9 mouse cellular contexts compared by ENCODE assay signal in genomic region chr10:78470582-78471313, GRCm38 (mm10). TPM values are rescaled to one million over a fixed set of nuclear protein-coding genes. Genes with fewer than 3 reads are reported as not detected.
DNase-seq lines count a peak whose midpoint lies in the region; ATAC-seq and TF ChIP-seq lines count a peak whose summit lies in the region.
"Had no signal": no experiment of that assay in that cellular context is flagged by ENCODE, and none has a peak within 500 bp of the region (broad histone marks: within the 10 kb centered on the region; RNA-seq: fewer than 3 reads in every experiment).

No protein-coding gene starts in this region.

- H3K9me3 ChIP-seq in kidney, postnatal 0 days (replicated peaks; ENCODE audit: low read length) = no peaks in the 10 kb centered on the region
- no peaks in the 10 kb centered on the region for H3K9me3 ChIP-seq in forebrain, embryonic 16.5 days (ENCODE audit: control insufficient read depth, low read length)

- no peak overlapping the region for H3K9ac ChIP-seq in kidney, postnatal 0 days (ENCODE audit: low read depth, low read length)
- 0 out of 2 replicates have a peak overlapping the region, but pooled peaks have one; percentile 17 for H3K9ac ChIP-seq in forebrain, embryonic 16.5 days (replicated peaks; ENCODE audit: low read depth, low read length)

- H3K4me3 ChIP-seq in kidney, postnatal 0 days (replicated peaks; ENCODE audit: low read depth, low read length) = no peak overlapping the region
- H3K4me3 ChIP-seq in forebrain, embryonic 16.5 days (replicated peaks; ENCODE audit: low read length) = no peak overlapping the region
- no peak overlapping the region for H3K4me3 ChIP-seq in macrophage (ENCODE audit: inconsistent target)

- DNase-seq in kidney, postnatal 0 days (ENCODE audit: low spot score) = peak; percentile 53
- DNase-seq in kidney, postnatal 25 days = no peak
- peak; percentile 82 for DNase-seq in brain, adult 2 months (ENCODE audit: low read depth, low spot score)
- no peak for DNase-seq in thymus, postnatal 0 days (ENCODE audit: low spot score)
- no peak for DNase-seq in gastrocnemius, postnatal 14 days

- H3K4me1 ChIP-seq in kidney, postnatal 0 days (replicated peaks; ENCODE audit: insufficient read depth, low read length) = no peaks in the 10 kb centered on the region
- peaks cover 5% of the 10 kb centered on the region for H3K4me1 ChIP-seq in forebrain, embryonic 16.5 days (replicated peaks; ENCODE audit: control insufficient read depth, insufficient read depth, low read length)

- no peak overlapping the region for H3K4me2 ChIP-seq in kidney, postnatal 0 days (ENCODE audit: low read length)
- H3K4me2 ChIP-seq in forebrain, embryonic 16.5 days (ENCODE audit: low read length) = peak overlapping the region; percentile 31

- intact Hi-C loops in gastrocnemius, postnatal 14 days (cut with DNase I; ENCODE audit: low total_unique reads) = no loop called here

- no peaks in the 10 kb centered on the region for H3K79me2 ChIP-seq in macrophage (ENCODE audit: inconsistent target)

- WGBS in kidney, postnatal 0 days = 28% methylated on average over 15 of the region's 15 CpGs
- 15% methylated on average over 15 of the region's 15 CpGs for WGBS in forebrain, embryonic 16.5 days
- WGBS in macrophage (ENCODE audit: missing documents) = 30% methylated on average over 15 of the region's 15 CpGs

- TF ChIP-seq CTCF in kidney, postnatal 0 days (IDR thresholded peaks at IDR 0.05; ENCODE audit: low read depth) = no peak

- H3K27me3 ChIP-seq in kidney, postnatal 0 days (ENCODE audit: insufficient read depth, low read length) = no peaks in the 10 kb centered on the region
- no peaks in the 10 kb centered on the region for H3K27me3 ChIP-seq in forebrain, embryonic 16.5 days (replicated peaks; ENCODE audit: control insufficient read depth, insufficient read depth, low read length)

- 0 out of 2 replicates have a peak overlapping the region, but pooled peaks have one; percentile 38 for H3K27ac ChIP-seq in kidney, postnatal 0 days
- no peak overlapping the region for H3K27ac ChIP-seq in forebrain, embryonic 16.5 days (ENCODE audit: low read length)
- H3K27ac ChIP-seq in macrophage = peak overlapping the region; percentile 87

- ATAC-seq in kidney, postnatal 0 days (replicated peaks; ENCODE audit: low FRiP score, low read depth) = peak; percentile 8; the same call in 1 of the 2 replicates
- no peak; the same call in 1 of the 2 replicates for ATAC-seq in forebrain, embryonic 16.5 days
- ATAC-seq in CD4-positive, CD25-positive, alpha-beta regulatory T cell, adult 4 months = no peak

- H3K36me3 ChIP-seq in kidney, postnatal 0 days (ENCODE audit: insufficient read depth, low read length) = no peaks in the 10 kb centered on the region
- H3K36me3 ChIP-seq in forebrain, embryonic 16.5 days (ENCODE audit: control insufficient read depth, insufficient read depth) = no peaks in the 10 kb centered on the region
- no peaks in the 10 kb centered on the region for H3K36me3 ChIP-seq in macrophage (ENCODE audit: inconsistent target)

RNA-seq across cellular contexts. Expression of gene Pdxk, which starts 6.0 kb away (rescaled TPM):
- 24.0 and 25.2 TPM in 2 replicates for polyA plus RNA-seq in kidney, postnatal 0 days (2015; fragmentation: Nextera tagmentation; extraction: Ambion mirVana)
- polyA plus RNA-seq in forebrain, embryonic 16.5 days (2015; fragmentation: Nextera tagmentation; extraction: Ambion mirVana) = 16.7 and 23.0 TPM in 2 replicates
- 100 to 1,000 TPM in 5 of 26 experiments, 10 to 100 TPM in 18, 1 to 10 TPM in 3; 5.2 to 163 (median 28.1) TPM for total RNA-seq in macrophage (2018; cell fraction: chromatin; rRNA removed)
- 100 to 1,000 TPM in 25 of 26 experiments, 10 to 100 TPM in 1; 79.3 to 334 (median 151) TPM for total RNA-seq in macrophage (2018; cell fraction: cytosol; rRNA removed)
- total RNA-seq in macrophage (2018; cell fraction: nucleus; rRNA removed) = 100 to 1,000 TPM in 9 of 26 experiments, 10 to 100 TPM in 17; 27.6 to 223 (median 87.2) TPM
- polyA plus RNA-seq in macrophage (2018) = 172 to 209 TPM (median 200 TPM) in 3 replicates
- 10 to 100 TPM in 1 of 2 experiments, 1 to 10 TPM in 1; 8.9 to 16.5 TPM for polyA plus RNA-seq in CD4-positive, CD25-positive, alpha-beta regulatory T cell, adult 4 months (2017; shearing (Covaris generic))
- polyA plus RNA-seq in thymus, postnatal 0 days (2015; fragmentation: Nextera tagmentation; extraction: Ambion mirVana) = 16.4 and 17.9 TPM in 2 replicates
- total RNA-seq in gastrocnemius, postnatal 14 days (2021) = 1 to 10 TPM; 4.8 to 6.2 TPM

RNA-seq across cellular contexts. Expression of gene Cstb, which starts 45.3 kb away (rescaled TPM):
- 402 and 433 TPM in 2 replicates for polyA plus RNA-seq in kidney, postnatal 0 days (2015; fragmentation: Nextera tagmentation; extraction: Ambion mirVana)
- polyA plus RNA-seq in forebrain, embryonic 16.5 days (2015; fragmentation: Nextera tagmentation; extraction: Ambion mirVana) = 96.6 and 117 TPM in 2 replicates
- 10 to 100 TPM; 13.6 to 78.0 (median 27.4) TPM for total RNA-seq in macrophage (2018; cell fraction: chromatin; rRNA removed)
- 1,000 to 10,000 TPM; 1,179 to 1,787 (median 1,377) TPM for total RNA-seq in macrophage (2018; cell fraction: cytosol; rRNA removed)
- total RNA-seq in macrophage (2018; cell fraction: nucleus; rRNA removed) = 100 to 1,000 TPM in 24 of 26 experiments, 10 to 100 TPM in 2; 88.7 to 281 (median 189) TPM
- polyA plus RNA-seq in macrophage (2018) = 1,283 to 1,841 TPM (median 1,659 TPM) in 3 replicates
- 100 to 1,000 TPM; 146 to 147 TPM for polyA plus RNA-seq in CD4-positive, CD25-positive, alpha-beta regulatory T cell, adult 4 months (2017; shearing (Covaris generic))
- polyA plus RNA-seq in thymus, postnatal 0 days (2015; fragmentation: Nextera tagmentation; extraction: Ambion mirVana) = 1,727 and 1,921 TPM in 2 replicates
- 10 to 100 TPM; 18.5 to 21.2 TPM for total RNA-seq in gastrocnemius, postnatal 14 days (2021)

RNA-seq across cellular contexts. Expression of gene Olfr1358, which starts 46.5 kb away (rescaled TPM):
- polyA plus RNA-seq in kidney, postnatal 0 days (2015; fragmentation: Nextera tagmentation; extraction: Ambion mirVana) = not detected in 2 replicates
- polyA plus RNA-seq in forebrain, embryonic 16.5 days (2015; fragmentation: Nextera tagmentation; extraction: Ambion mirVana) = not detected in 2 replicates
- under 1 TPM in 1 of 26 experiments, not detected in 25; 0.83 TPM for total RNA-seq in macrophage (2018; cell fraction: chromatin; rRNA removed)
- total RNA-seq in macrophage (2018; cell fraction: cytosol; rRNA removed) = not detected
- total RNA-seq in macrophage (2018; cell fraction: nucleus; rRNA removed) = not detected
- polyA plus RNA-seq in macrophage (2018) = not detected in 3 replicates
- not detected for polyA plus RNA-seq in CD4-positive, CD25-positive, alpha-beta regulatory T cell, adult 4 months (2017; shearing (Covaris generic))
- polyA plus RNA-seq in thymus, postnatal 0 days (2015; fragmentation: Nextera tagmentation; extraction: Ambion mirVana) = not detected in 2 replicates
- not detected for total RNA-seq in gastrocnemius, postnatal 14 days (2021)
- total RNA-seq: left cerebral cortex, postnatal 14 days had no signal

RNA-seq across cellular contexts. Expression of gene Rrp1, which starts 57.9 kb away (rescaled TPM):
- polyA plus RNA-seq in kidney, postnatal 0 days (2015; fragmentation: Nextera tagmentation; extraction: Ambion mirVana) = 232 and 262 TPM in 2 replicates
- 436 and 438 TPM in 2 replicates for polyA plus RNA-seq in forebrain, embryonic 16.5 days (2015; fragmentation: Nextera tagmentation; extraction: Ambion mirVana)
- total RNA-seq in macrophage (2018; cell fraction: chromatin; rRNA removed) = 100 to 1,000 TPM; 108 to 308 (median 161) TPM
- total RNA-seq in macrophage (2018; cell fraction: cytosol; rRNA removed) = 100 to 1,000 TPM in 22 of 26 experiments, 10 to 100 TPM in 4; 85.9 to 140 (median 115) TPM
- 100 to 1,000 TPM in 21 of 26 experiments, 10 to 100 TPM in 5; 89.5 to 176 (median 115) TPM for total RNA-seq in macrophage (2018; cell fraction: nucleus; rRNA removed)
- 115 to 224 TPM (median 150 TPM) in 3 replicates for polyA plus RNA-seq in macrophage (2018)
- 100 to 1,000 TPM; 107 to 148 TPM for polyA plus RNA-seq in CD4-positive, CD25-positive, alpha-beta regulatory T cell, adult 4 months (2017; shearing (Covaris generic))
- polyA plus RNA-seq in thymus, postnatal 0 days (2015; fragmentation: Nextera tagmentation; extraction: Ambion mirVana) = 373 and 391 TPM in 2 replicates
- 10 to 100 TPM; 70.5 to 73.9 TPM for total RNA-seq in gastrocnemius, postnatal 14 days (2021)

Comparison
In these comparisons a context has a peak if more than half of its experiments do, and no peak if none do; other contexts are left out.
1. DNase-seq: peak in kidney, postnatal 0 days (single experiment) and brain, adult 2 months (single experiment); none in kidney, postnatal 25 days (0 of 2), thymus, postnatal 0 days (single experiment) and gastrocnemius, postnatal 14 days (single experiment).